Mouse (Mus musculus) thymus, adult 18-20 months (tissue): ENCODE measurements around the gene Rock2.

Experiments used
- DNase-seq, 2 experiments: peaks; one replicate each; pipeline ENCODE4 v3.0.0; 2022; ENCODE audit warnings: mixed read lengths in 2 of 2

The Rock2 gene

GRCm38 (mm10) chr12:16872006-16872405, 22.7 kb upstream of the Rock2 start:
- no peak for DNase-seq

DNA sequence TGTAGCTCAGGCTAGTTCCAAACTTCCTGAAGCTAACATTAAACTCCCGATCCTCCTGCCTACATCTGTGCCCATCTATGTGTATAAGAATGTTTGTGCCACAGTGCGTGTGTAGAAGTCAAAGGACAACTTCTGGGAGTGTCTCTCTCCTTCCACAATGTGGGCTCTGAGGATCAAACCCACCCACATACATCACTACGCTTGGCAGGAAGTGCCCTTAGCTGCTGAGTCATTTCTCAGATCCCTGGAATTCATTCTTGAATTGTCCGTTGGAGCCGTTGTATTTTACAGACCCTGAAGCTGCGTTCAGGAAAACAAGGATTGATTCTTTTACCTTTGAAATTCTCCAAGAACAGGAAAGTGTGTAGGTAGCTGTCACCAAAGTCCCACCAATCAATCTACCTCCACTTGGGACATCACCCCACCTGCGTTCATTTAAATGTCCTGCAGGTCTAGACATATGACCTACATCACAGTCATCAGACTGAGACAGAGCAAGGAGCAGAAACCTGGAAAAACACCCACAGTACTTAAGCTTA, 21.7 kb upstream of the Rock2 start:
- DNase-seq, result no peak

GRCm38 (mm10) chr12:16873549-16873948, 21.1 kb upstream of the Rock2 start:
- DNase-seq, result no peak

- DNase-seq, result peak; percentile 44 to 68
Observed at GRCm38 (mm10) chr12:16874086-16874485, 20.6 kb upstream of the Rock2 start.

- no peak for DNase-seq
Observed at GRCm38 (mm10) chr12:16875269-16875668, 19.4 kb upstream of the Rock2 start.

DNA sequence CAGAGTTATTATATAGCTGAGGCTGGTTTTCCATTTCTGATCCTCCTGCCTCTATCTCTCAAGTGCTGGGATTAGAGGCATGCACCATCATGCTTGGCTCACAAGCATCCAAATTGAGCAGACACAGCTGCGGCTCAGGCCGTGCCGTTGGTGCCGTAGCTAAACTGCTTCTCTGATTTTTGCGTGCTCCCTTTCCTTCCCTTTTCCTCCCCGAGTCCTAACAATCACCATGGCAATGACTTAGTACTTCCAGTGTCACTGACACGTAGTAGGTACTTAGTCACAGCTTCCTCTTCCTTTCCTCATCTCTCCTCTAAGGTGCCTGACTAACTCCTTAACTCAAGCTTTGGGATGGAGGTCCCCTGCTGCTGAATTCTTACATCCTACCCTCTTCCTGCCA, 19.0 kb upstream of the Rock2 start:
- no peak for DNase-seq

DNA sequence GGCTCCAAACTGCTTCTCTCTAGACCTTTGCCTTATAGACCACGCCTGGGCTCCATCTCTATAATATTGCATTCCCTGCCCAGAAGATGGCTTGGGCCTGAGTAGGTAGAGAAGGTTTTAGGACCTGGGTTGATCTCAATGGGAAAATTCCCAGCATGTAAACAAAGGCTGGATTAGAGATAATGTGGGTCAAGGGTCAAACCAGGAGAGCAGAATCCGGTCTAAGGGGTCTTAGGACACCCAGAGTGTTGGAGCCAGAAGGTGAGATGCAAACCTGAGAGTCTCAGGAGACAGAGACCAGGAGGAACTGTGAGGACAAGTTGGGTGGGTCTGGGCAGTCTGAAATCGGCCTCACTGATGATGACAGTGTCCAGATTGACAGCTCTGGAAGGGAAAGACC, 18.0 kb upstream of the Rock2 start:
- no peak for DNase-seq

DNA sequence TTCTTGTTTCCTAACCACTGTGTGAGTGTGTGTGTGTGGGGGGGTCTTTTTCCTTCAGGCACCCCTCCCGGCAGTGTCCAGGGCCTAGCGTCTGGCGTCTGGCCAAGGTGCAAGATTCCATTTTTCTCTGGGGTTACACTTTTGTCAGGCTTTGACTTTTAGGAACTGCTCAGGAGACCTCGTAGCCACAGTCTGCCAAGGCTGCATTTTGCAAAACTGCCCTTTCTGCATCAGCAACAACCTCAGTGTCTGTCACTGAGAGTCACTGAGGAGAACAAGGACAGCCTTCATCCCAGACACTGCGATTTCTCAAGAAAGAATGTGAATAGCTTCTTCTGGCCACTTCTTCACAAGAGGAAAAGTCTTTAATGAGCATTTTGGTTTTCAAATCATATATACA, 17.6 kb upstream of the Rock2 start:
- DNase-seq, result no peak

DNA sequence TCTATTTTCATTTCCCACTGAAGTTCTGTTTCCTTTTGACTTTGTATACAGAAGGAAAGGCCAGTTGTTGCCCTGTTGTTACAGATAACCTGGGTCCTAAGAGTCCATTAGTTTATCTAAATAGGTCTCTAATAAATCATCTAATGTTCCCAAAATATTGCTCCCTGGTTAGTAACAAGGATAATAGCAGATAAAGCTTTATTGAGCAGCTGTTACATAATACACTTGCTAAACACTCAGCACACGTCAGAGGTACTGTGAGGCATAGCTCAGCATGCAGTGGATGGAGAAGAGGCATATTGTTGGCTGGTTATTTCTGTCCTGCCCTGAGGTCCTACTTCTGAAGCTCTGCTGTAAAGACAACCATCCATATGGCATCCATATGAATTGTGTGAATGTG, 17.0 kb upstream of the Rock2 start:
- DNase-seq, result no peak

- DNase-seq, result no peak
Observed at GRCm38 (mm10) chr12:16879369-16879768, 15.3 kb upstream of the Rock2 start.

- no peak for DNase-seq
Observed at GRCm38 (mm10) chr12:16880077-16880476, 14.6 kb upstream of the Rock2 start.

GRCm38 (mm10) chr12:16882442-16882841, 12.3 kb upstream of the Rock2 start:
- no peak for DNase-seq

DNA sequence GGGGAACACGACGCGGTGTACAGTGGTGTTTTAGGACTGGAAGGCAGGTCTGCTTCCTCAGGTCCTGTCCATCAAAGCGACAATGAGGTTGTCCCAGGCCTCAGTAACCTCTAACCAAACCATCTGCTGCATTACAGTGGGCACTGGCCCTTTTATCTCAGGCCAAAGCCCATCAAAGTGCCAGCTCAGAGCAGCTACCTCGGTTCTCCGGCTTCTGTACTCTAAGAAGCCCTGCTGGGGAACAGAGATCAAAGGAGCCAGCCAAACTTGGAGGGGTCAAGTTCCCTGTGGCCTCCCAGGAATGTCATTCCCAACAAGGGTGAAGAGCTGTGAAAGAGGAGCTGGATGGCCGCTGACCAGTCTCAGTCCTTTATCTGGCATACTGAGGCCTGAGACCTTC, 11.6 kb upstream of the Rock2 start:
- DNase-seq, result no peak

- no peak for DNase-seq
Observed at GRCm38 (mm10) chr12:16884534-16884933, 10.2 kb upstream of the Rock2 start.

- DNase-seq, result no peak
Observed at GRCm38 (mm10) chr12:16886354-16886753, 8.3 kb upstream of the Rock2 start.

- DNase-seq, result no peak
Observed at GRCm38 (mm10) chr12:16893039-16893438, 1.7 kb upstream of the Rock2 start.

DNA sequence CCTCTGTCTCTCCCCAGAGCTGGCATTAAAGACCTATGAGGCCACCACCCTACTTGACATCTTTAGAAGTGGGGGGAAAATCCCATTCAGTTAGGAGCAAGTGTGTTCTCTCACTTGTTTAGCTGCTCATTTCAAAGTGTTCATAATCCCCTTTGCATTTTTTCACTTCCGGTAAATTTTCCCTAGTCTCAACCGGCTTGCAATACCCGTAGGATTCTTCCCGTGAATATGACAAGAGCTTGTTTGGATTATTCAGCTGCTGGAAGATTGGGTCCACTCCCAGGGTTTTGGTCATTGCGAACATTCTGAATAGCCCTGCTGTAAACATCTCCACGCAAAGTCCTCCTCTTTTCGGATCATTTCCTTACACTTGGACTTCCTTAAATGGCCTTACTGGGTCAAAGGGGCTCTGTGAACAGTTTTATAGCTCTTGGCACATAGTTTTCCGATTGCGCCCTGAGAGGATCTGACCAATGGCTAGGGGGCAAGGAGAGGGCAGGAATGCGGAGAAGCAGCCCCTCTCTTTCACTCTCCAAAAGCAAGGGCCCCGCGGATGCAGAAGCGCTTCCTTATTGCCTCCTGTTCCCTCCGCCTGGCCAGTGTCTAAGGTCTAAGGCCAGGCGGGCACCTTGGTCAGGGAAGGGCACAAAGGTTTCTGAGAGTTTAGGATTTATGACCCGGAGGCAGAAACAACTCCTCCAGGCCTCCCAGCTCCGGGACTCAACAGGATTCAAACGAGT, 869 bp upstream of the Rock2 start:
- DNase-seq, result peak in 1 of 2 experiments; percentile 8

DNA sequence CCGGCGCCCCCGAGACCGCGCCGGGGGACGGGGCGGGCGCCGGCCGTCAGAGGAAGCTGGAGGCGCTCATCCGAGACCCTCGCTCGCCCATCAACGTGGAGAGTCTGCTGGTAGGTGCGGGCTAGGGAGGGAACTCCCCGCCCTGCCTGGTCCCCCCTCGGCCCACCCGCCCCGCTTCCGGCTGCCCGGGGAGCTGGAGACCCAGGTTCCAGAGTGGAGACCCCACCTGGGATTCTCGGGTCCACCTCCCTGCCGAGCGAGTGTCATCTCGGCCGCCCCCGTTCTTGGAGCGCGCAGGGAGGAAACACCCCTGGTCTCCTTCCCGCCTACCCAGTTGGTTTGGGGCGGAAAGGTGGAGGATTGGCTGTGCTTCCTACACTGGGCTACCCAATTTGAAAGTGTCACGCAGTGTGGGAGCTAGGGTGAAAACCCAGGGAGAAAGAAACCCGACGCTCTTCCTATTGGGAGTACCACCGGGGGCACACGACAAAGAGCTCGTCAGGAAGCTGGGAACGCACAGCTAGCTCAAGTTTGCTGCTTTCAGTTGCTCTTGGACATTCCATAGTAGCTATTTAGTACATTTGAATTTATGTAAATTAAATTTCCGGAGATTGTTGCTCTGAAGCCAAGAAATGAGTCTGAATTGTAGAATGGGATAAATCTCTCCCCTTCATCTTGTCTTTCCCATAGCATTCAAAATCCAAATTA, 680 bp downstream of the Rock2 start:
- DNase-seq, result peak; percentile 51 to 60

DNA sequence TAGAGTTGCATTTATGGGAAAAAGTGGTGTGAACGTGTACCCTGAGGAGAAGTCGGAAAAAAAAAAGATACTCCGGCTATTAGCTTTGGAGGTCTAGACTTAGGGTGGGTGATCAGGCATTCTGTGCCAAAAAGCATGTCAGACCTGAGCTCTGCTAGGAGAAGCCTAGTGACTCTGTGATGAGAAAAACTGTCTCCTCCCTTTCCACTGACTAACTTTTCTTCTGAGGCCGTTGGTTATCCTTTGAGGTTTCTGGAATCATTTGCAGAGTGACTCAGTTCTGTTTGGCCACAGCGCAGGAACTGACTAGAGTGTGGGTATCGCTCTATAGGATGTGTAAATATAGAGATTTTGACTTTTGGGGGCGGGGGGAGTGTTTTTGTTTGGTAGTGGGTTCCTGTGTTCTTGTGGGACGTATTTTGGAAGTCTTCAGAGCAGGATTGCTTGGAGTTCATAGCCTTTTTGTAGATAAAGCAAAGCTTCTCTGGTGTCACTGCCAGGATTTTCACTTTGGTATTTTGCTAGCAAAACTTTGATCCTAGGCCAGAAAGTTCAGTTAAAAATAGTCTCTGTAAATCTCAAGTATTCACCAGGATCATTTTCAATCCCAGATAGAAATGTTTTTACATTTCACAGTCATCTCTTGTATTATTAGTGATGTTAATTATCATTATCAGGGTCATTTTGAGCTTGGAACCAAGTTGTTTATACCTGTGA, 1.5 kb downstream of the Rock2 start:
- DNase-seq, result no peak

DNA sequence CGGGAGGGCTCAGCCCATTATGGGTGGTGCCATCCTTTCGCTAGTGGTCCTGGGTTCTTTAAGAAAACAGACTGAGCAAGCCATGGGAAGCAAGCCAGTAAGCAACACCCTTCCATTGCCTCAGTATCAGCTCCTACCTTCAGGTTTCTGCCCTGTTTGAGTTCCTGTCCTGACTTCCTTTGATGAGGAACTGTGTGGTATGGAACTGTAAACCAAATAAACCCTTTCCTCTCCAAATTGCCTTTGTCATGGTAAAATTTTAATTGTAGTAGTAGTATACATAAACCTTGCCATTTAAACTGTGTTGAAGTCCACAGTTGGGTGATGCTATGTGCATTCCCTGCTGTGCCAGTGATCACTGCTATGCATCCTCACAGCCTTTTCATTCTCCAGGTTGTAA, 2.5 kb downstream of the Rock2 start:
- DNase-seq, result no peak

- DNase-seq, result no peak
Observed at GRCm38 (mm10) chr12:16898221-16898620, 3.5 kb downstream of the Rock2 start.

GRCm38 (mm10) chr12:16898790-16899189, 4.1 kb downstream of the Rock2 start:
- no peak for DNase-seq

GRCm38 (mm10) chr12:16900625-16901222, 6.0 kb downstream of the Rock2 start:
- DNase-seq, result no peak
